Mouse (Mus musculus) CD4-positive, CD25-positive, alpha-beta regulatory T cell, adult 4 months (primary cell): ENCODE measurements around the gene Clybl. TPM values are rescaled to one million over a fixed set of nuclear protein-coding genes. Genes with fewer than 3 reads are reported as not detected.

Experiments used
- ATAC-seq: one replicate; pipeline ENCODE4 v1.8.0; 2017
- polyA plus RNA-seq, 2 experiments: library from polyadenylated mRNA; unstranded; fragments of 100-300 nt; shearing (Covaris generic); gene quantifications; one replicate each; pipeline ENCODE4 v1.2.1; 2017

Gene Clybl
- polyA plus RNA-seq, 2 experiments from 2014 or later, result 10.5 to 13.7 TPM

DNA sequence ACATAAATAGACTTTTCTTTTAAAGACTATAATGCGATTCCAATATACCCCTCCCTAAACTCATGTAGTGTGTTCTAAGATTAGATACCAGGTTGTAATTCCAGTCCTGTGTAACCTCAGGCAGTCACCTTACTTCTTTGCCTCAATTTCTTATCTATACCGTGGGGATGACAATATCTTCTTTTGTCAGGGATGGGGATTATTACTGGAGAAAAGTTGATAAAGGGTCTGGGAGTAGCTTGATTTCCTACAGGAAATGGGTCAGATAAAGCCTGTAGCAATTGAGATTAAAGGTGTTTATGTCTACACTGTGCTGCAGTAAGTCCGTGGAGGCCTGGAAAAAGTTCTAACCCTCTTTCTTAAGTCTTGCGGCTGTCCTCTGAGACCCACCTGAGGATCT, 131.8 kb downstream of the Clybl start:
- ATAC-seq, result no peak

GRCm38 (mm10) chr14:122315743-122316142, 134.2 kb downstream of the Clybl start:
- no peak for ATAC-seq

- no peak for ATAC-seq
These were observed 140.6 kb downstream of the Clybl start for GRCm38 (mm10) chr14:122322136-122322535.

DNA sequence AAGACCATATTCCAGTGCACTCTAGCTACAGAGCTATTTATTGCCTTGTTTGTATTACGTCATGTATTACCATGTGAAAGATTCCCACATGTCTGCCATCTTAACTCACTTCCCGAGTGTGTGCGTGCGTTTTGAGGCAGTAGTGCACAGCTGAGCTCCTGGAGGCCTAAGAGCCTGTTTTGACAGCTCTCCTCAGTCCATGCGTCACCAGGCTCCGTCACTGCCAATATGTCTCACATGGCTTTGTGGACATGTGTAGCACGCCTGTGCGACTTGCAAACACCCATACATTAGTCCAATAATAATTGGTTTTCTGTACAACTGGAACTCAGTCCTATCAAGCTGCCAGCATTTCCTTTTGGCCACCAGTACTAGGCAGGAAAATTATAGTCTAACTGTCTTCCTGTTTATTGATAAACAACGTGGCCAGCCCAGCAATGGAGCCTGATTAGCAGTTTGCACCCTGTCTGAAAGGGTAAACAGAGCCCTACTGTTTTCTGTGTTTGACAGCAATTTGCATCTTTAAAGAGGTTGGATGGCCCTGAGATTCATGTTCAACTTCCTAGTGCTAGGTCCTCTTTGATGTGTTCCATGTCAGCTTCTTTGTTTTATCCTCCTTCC, 142.4 kb downstream of the Clybl start:
- ATAC-seq, result no peak

DNA sequence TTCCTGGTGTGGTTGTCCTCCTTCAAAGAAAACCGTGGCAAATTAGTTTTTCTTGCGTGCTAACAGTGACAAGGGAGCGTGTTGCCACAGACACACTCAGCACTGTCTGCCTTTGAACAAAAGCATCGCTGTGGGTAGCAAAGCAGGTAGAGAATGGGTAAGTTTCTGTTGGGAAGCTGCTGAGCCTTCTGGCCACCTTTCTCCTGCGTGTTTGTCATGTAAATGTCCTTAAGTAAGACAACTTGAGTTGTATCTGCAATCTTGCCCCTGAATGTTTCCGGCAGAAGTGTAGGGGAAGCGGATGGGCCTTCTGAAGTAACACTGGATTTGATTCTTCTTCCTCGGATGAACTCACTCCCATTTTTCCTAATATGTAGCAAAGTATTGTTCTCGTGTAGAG, 148.6 kb downstream of the Clybl start:
- ATAC-seq, result no peak

DNA sequence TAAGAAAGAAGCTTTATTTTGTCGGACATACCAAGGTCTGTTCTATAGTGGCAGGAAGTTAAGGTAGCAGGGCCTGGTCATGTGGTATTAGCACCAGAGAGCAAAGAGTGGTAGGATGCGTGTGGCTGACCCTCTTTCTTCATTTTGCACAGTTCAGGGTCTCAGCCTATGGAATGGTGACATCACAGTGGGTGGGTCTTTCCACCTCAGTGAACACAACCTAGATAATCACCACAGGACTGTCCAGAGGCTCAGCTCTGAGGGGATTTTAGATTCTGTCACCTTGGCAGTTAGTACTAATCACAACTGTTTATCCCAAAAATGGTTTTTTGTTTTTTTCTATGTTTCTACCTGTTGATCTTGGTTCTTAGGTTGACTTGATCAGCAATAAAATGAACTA, 149.2 kb downstream of the Clybl start:
- ATAC-seq, result no peak

- ATAC-seq, result no peak
These were observed 150.3 kb downstream of the Clybl start for GRCm38 (mm10) chr14:122331635-122332460.

- no peak for ATAC-seq
These were observed 155.5 kb downstream of the Clybl start for GRCm38 (mm10) chr14:122336957-122337356.

DNA sequence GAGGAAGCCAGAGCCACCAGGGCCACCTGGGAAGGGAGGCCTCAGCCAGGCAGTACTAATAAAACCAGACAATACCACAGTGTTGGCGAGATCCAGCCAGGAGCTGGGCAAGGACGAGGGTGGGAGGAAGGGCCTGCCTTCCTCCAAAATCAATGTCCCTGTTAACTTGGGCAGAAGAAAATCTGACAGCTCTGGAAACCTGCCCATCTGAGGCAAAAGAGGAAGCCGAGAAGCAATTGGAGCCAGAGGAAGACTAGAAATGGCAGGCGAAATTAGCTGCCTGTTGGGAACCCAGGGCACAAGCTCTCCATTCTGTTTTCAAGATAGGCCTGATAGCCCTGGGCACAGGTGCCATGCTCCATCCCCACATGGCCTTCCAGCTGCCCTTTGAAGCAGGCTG, 157.3 kb downstream of the Clybl start:
- ATAC-seq, result no peak

- ATAC-seq, result no peak
These were observed 158.6 kb downstream of the Clybl start for GRCm38 (mm10) chr14:122340141-122340540.

DNA sequence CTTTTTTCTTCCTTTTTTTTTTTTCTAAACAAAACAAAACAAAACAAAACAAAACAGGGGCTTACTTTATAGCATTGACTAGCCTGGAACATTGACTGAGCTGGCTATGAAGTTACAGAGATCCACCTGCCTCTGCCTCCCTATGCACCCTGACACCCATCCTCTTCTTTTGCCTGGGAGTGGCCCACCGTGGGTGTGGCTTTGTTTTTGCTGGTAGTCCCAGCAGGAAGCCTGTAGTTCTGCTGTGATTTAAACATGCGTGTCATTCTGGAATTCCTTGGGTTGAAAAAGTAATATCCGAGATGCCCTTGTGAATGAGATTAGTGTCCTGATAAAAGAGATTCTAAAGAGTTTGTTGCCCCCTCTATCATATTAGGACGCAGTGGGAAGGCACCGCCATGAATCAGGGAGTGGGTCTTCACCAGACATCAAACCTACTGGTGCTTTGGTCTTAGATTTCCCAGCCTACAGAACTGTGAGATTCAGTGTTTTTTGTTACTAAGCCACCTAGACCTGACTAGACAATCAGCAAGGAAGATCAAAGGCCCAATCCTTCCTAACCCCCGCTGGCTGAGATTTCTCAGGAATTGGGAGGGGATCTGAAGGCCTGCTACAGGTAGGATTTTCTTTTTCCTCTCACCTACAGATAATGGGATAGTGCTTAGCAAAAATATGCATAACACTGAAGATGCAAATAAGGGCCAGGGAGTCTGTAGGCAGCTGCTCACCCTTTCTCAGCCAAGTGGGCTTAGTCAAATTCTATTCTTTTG, 160.3 kb downstream of the Clybl start:
- ATAC-seq, result no peak

- no peak for ATAC-seq
These were observed 163.0 kb downstream of the Clybl start for GRCm38 (mm10) chr14:122344272-122345224.

GRCm38 (mm10) chr14:122348069-122348468, 166.6 kb downstream of the Clybl start:
- no peak for ATAC-seq

DNA sequence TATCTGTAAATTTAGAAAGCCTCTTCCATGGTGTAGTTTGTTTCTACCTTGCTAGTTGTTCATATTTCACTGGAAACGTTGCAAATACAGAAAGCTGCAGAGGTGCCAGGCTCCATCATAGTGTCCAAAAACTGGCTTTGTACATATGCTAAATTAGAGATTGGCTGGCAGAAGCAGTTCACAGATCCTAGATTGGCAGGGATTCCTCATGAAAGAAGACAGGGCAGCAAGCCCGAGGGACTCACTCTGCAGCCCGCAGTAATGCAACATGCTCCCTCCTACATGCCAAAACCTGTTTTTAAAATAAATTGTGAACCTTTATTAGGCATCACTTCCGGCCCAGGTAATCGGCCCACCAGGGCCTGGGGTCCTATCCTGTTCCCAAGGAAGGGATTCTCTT, 167.8 kb downstream of the Clybl start:
- no peak for ATAC-seq

DNA sequence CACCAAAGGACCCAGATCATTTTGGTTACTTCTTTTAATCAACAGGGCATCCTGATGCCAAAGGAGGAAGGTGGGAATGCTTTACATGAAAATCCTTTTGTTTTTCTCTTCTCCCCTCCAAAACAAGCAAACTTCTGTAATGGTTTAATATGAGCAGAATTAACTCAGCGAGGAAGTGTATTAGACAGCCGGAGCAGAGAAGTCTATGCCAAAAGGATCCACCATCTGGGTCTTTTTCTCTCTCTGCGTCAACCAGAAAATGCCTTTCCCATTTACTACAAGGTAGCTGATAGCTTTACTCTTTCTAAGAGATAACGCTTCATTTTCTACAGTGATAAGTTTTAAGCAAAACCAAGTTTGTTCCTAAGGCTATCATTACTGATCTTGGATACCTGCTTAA, 168.3 kb downstream of the Clybl start:
- no peak for ATAC-seq

DNA sequence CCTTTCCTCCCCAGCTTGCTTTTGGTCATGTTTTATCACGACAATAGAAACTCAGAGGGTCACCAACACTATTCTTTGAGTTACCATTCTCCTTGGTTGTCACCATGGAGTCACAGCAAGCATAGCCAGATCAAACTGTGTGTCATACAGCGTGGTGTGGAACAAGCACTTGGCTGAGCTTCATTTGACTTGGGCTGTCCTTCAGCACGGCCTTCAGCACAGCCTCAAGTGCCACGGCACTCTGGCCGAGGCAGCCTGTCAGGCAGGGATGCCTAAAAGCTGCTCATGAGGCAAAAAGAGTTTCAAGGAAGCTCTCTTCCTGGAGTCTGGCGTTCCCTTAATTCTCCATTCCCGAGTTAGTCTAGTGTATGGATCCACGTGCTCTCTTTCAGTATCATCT, 169.3 kb downstream of the Clybl start:
- ATAC-seq, result no peak

- ATAC-seq, result no peak
These were observed 175.8 kb downstream of the Clybl start for GRCm38 (mm10) chr14:122357316-122357715.

- ATAC-seq, result no peak
These were observed 177.1 kb downstream of the Clybl start for GRCm38 (mm10) chr14:122358592-122358991.

- no peak for ATAC-seq
These were observed 177.8 kb downstream of the Clybl start for GRCm38 (mm10) chr14:122359136-122359905.

- no peak for ATAC-seq
These were observed 180.3 kb downstream of the Clybl start for GRCm38 (mm10) chr14:122361807-122362206.

GRCm38 (mm10) chr14:122363156-122363555, 181.7 kb downstream of the Clybl start:
- ATAC-seq, result no peak

DNA sequence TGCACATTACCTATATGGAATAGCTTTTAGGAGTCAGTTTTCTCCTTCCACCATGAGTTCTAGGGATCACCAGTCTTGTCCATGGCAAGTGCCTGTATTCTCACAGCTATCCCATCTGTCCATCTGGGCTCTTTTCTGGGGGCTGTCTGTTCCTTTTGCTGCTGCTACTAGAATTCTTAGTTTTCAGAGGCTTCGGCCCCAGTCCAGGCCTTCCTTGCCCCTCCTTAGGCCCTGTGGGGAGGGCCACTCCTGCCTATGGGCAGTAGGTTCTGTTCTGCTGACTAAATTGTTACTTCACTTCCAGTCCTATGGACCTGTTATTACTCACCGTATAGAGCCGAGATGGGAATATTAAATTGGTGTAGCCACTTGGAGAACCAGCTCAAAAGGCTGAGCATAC, 182.5 kb downstream of the Clybl start:
- ATAC-seq, result no peak
